Mouse (Mus musculus) liver, adult (tissue): Measurements from ENCODE around the gene Als2cr12.

Experiments
- GATA4 ChIP-seq: IDR thresholded peaks from 2 replicates; pipeline ENCODE4 v1.6.1; 2014; ENCODE audit warnings: mild to moderate bottlenecking, low read length; ENCODE audit not compliant: insufficient replicate concordance

Gene Als2cr12

GRCm38 (mm10) chr1:58617978-58618668 lies 77.7 kb downstream of the Als2cr12 start:
- no peak for TF ChIP-seq GATA4

GRCm38 (mm10) chr1:58617076-58617475 lies 78.7 kb downstream of the Als2cr12 start:
- no peak for TF ChIP-seq GATA4

- TF ChIP-seq GATA4: no peak
Measured at GRCm38 (mm10) chr1:58616176-58616575, 79.6 kb downstream of the Als2cr12 start.

- no peak for TF ChIP-seq GATA4
Measured at GRCm38 (mm10) chr1:58615146-58615545, 80.6 kb downstream of the Als2cr12 start.

GRCm38 (mm10) chr1:58614424-58614823 lies 81.4 kb downstream of the Als2cr12 start:
- peak; percentile 84 for TF ChIP-seq GATA4

- no peak for TF ChIP-seq GATA4
Measured at GRCm38 (mm10) chr1:58613786-58614185, 82.0 kb downstream of the Als2cr12 start.

- TF ChIP-seq GATA4: no peak
Measured at GRCm38 (mm10) chr1:58610611-58611010, 85.2 kb downstream of the Als2cr12 start.

- TF ChIP-seq GATA4: no peak
Measured at GRCm38 (mm10) chr1:58610166-58610565, 85.6 kb downstream of the Als2cr12 start.

- TF ChIP-seq GATA4: no peak
Measured at GRCm38 (mm10) chr1:58603738-58604137, 92.1 kb downstream of the Als2cr12 start.

GRCm38 (mm10) chr1:58602681-58603080 lies 93.1 kb downstream of the Als2cr12 start:
- no peak for TF ChIP-seq GATA4
